Mouse (Mus musculus): ENCODE results near the gene C8b. TPM values are rescaled to one million over a fixed set of nuclear protein-coding genes. Genes with fewer than 3 reads are reported as not detected.
A peak's percentile ranks its signal among the peaks of the same experiment; 100 is the strongest.

C8b gene
- not detected for total RNA-seq (2021)

GRCm38 (mm10) chr4:104766065-104766464 lies at the start of gene C8b:
Gene C8b, plus strand, starts transcription at chr4:104766317.
- DNase-seq (ENCODE audit: low spot score in 2 of 2): no peak
- intact Hi-C loops (cut with DNase I): no loop called here

GRCm38 (mm10) chr4:104716506-104716905 lies 49.6 kb upstream of the C8b start:
- no peak for DNase-seq (ENCODE audit: low spot score in 2 of 2)
- intact Hi-C loops (cut with DNase I): no loop called here

- intact Hi-C loops (cut with DNase I): no loop called here
- DNase-seq (ENCODE audit: low spot score in 2 of 2): no peak
These were observed 46.9 kb upstream of the C8b start for GRCm38 (mm10) chr4:104718973-104719795.

GRCm38 (mm10) chr4:104723527-104724045 lies 42.5 kb upstream of the C8b start:
- DNase-seq (ENCODE audit: low spot score in 2 of 2): peak in 1 of 2 experiments; percentile 43
- intact Hi-C loops (cut with DNase I): loop anchor here (5.0 kb wide), 1 partner anchor 66 kb away; no protein-coding TSS in a partner anchor

- intact Hi-C loops (cut with DNase I): loop anchor here (5.0 kb wide), 1 partner anchor 67 kb away; no protein-coding TSS in a partner anchor
- DNase-seq (ENCODE audit: low spot score in 2 of 2): no peak
These were observed 41.9 kb upstream of the C8b start for GRCm38 (mm10) chr4:104724258-104724657.

GRCm38 (mm10) chr4:104725673-104726072 lies 40.4 kb upstream of the C8b start:
- DNase-seq (ENCODE audit: low spot score in 2 of 2): no peak
- intact Hi-C loops (cut with DNase I): loop anchor here (5.0 kb wide), 1 partner anchor 167 kb away; no protein-coding TSS in a partner anchor

DNA sequence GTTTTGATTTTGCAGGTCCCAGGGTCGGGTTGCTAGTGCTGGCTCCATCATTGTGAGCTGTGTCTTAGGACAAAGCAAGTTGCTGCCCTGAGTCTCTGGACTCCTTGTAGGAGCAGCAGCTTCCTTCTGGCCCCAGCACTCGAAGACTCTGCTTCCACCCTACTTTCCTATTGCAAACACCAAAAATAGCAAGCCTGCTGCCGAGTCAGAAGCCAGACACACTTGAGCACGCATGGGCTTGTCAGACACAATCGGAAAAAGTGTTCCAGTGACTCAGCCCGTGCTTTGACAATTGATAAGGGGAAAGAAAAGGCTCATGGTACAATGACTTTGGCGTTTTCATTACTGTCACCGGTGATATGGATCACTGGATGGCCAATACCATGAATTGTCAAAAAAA lies 36.9 kb upstream of the C8b start:
- DNase-seq (ENCODE audit: low spot score in 2 of 2): no peak
- intact Hi-C loops (cut with DNase I): loop anchor here (5.0 kb wide), 1 partner anchor 163 kb away; no protein-coding TSS in a partner anchor

DNA sequence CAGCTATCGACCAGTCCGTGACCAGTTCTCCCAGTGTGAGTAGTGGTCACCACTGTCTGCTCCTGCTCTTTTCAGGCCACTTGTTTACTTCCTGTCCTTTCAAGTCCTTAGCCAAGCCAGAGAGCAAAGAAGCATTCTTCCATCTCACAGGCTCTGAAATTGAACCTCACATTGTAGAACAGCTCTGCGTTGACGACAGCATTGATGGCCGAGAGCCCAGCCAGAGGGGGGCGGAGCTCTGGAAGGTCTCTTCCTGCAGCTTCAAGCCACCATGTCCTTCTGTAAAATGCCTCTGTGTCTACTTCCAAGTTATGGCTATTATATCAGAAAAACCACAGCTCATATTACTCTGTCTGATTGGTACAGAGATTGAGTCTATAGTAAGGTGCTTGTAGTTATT lies 19.6 kb upstream of the C8b start:
- DNase-seq (ENCODE audit: low spot score in 2 of 2): no peak

DNA sequence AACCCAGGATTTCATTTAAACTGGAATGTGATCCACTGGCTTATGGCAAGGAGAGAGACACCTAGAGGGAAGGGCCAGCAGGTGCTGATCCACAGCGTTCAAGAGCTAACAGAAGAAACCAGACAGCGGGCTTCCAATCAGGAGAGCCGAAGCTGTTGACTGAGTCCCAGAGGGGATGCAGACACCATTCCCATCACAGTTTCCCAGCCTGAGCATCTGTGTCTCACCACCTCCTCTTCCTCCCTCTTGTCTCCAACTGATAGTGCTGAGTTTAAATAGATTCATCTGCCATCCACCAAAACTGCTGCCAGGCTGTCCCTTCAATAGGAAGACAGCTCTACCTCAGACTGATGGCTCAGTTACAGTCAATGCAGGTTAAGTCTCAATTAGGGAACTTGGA lies 12.0 kb upstream of the C8b start:
- intact Hi-C loops (cut with DNase I): no loop called here
- no peak for DNase-seq (ENCODE audit: low spot score in 2 of 2)

More for the DNA sequence above, 19.6 kb upstream of the C8b start:
- intact Hi-C loops (cut with DNase I): no loop called here

DNA sequence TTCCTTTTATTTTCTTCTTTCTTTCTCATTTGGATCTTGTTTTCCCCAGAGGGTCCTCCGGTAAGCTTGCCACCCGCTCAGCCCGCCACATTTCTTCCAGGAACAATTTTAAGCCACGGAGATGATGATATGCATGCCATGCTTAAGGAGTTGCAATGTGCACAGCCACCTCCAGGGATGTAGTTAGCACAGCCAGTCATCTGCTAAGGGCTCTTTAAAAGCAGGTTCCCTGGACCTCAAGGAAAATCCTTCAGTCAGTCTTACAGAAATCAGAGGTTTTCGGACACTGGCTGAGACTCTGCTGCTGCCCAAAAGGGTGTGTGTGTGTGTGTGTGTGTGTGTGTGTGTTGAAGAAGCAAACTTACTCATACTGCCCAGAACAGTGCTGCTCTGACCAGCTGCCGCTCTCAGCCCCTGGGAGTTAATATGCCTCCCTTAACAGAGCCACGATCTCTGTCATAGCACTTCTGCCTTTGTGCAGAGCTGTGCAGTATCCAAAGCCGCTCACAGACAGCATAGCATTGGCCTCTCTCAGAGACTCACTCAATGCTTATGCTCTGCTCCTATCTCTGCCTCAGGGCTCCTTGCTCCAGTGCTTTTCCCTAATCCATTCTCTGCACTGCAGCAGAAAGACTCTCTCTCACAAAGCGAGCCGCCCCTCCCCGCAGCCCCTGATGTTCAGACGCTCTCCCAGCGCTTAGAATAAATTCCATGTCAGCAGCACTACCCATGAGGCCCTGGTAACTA lies 5.1 kb upstream of the C8b start:
- peak; percentile 17 to 28 for DNase-seq (ENCODE audit: low spot score in 2 of 2)
- intact Hi-C loops (cut with DNase I): no loop called here

- intact Hi-C loops (cut with DNase I): no loop called here
- DNase-seq (ENCODE audit: low spot score in 2 of 2): no peak
These were observed 2.1 kb downstream of the C8b start for GRCm38 (mm10) chr4:104768190-104768589.

DNA sequence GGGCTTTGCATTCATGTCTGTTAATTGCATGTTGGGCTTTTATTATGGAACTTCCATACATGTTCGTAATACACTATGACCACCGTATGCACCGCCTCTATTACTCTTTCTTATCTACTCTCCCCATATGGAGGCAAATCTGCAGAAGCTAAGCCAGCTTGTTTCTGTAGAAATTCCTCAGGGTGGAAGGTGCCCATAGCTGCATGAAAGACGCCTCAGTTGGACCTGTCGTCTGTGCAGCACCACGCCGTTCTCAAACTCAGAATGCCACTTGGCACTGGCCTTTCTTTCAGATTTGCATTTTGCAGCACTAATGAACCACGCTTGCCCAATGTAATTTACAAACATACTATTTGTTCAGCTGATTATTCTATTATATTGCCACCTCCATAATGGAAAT lies 3.5 kb downstream of the C8b start:
- no peak for DNase-seq (ENCODE audit: low spot score in 2 of 2)
- intact Hi-C loops (cut with DNase I): no loop called here

- intact Hi-C loops (cut with DNase I): no loop called here
- no peak for DNase-seq (ENCODE audit: low spot score in 2 of 2)
These were observed 4.2 kb downstream of the C8b start for GRCm38 (mm10) chr4:104770331-104770730.

DNA sequence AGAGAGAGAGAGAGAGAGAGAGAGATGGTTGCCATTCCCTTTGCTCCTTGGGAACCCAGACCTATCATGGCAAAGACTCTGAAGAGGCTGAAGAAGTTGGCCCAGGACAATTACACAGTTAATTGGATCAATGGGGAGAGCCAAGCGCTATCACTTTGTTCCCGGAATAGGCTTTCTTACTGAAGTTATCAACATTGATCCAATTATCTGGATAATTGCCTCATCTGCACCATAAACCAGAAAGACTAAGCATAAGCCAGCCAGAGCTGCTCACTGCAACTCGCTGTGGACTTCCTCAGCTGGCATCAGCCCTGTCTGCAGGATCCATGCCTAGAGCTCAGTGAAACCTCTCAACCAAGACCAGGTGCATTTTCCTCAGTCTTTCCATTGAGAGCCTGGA lies 9.5 kb downstream of the C8b start:
- no peak for DNase-seq (ENCODE audit: low spot score in 2 of 2)

GRCm38 (mm10) chr4:104779460-104779859 lies 13.3 kb downstream of the C8b start:
- no peak for DNase-seq (ENCODE audit: low spot score in 2 of 2)
- intact Hi-C loops (cut with DNase I): no loop called here

More for the DNA sequence above, 9.5 kb downstream of the C8b start:
- intact Hi-C loops (cut with DNase I): no loop called here

- intact Hi-C loops (cut with DNase I): no loop called here
- DNase-seq (ENCODE audit: low spot score in 2 of 2): no peak
These were observed 15.3 kb downstream of the C8b start for GRCm38 (mm10) chr4:104781441-104781840.

DNA sequence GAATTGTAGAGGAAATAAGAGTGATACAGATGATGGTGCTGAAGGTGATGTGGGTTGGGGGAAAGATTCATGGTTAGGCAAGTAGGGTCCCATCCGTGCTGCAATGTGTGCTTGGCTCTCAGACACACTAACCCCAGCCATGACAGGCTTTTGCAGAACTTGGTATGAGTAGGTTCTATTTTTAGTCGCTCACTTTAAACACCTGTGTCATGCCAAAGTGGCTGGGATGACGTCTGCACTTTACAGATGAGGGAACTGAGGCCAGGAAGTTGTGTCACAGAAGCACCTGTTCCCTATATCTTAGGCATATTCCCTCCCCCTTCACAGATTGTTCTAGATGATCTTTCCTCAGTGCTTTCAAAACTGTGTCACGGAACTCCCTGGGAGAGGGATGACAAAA lies 16.2 kb downstream of the C8b start:
- DNase-seq (ENCODE audit: low spot score in 2 of 2): no peak
- intact Hi-C loops (cut with DNase I): no loop called here

- no peak for DNase-seq (ENCODE audit: low spot score in 2 of 2)
- intact Hi-C loops (cut with DNase I): no loop called here
These were observed 26.0 kb downstream of the C8b start for GRCm38 (mm10) chr4:104792111-104792510.

- no peak for DNase-seq (ENCODE audit: low spot score in 2 of 2)
- intact Hi-C loops (cut with DNase I): no loop called here
These were observed 32.8 kb downstream of the C8b start for GRCm38 (mm10) chr4:104798951-104799350.

GRCm38 (mm10) chr4:104801625-104802024 lies 35.5 kb downstream of the C8b start:
- no peak for DNase-seq (ENCODE audit: low spot score in 2 of 2)
- intact Hi-C loops (cut with DNase I): loop anchor here (5.0 kb wide), 1 partner anchor 61 kb away; no protein-coding TSS in a partner anchor
